Mouse (Mus musculus): ENCODE data around the gene Rasl10b. TPM values are rescaled to one million over a fixed set of nuclear protein-coding genes. Genes with fewer than 3 reads are reported as not detected.

The Rasl10b gene
- polyA plus RNA-seq, 1 experiment from 2014 or later, result 21.1 TPM

DNA sequence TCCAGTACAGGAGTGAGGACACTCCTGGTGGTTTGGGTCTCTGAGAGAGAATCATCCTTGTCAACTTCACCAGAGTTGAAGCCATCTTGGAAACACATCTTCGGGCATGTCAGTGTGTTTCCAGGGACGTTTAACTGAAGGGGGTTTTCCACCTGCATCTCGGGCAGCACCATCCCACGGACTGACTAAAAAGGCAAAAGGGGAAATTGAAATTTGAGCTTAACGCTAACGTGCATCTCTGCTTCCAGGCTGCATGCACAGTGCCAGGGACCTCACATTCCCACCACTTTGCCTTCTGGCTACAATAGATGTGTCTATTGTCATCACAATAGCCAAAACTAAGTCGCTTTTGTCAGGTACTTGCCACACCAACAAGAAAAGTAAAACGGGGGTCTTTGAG lies 695 bp upstream of the Rasl10b start:
- Histone ChIP-seq H3K9me3 (no peaks in the 10 kb centered on the region), H3K4me1 (replicated peaks) (peaks cover 30% of the 10 kb centered on the region), H3K27ac (no peak overlapping the region), H3K36me3 (peaks cover 11% of the 10 kb centered on the region), H3K27me3 (no peaks in the 10 kb centered on the region), H3K4me3 (replicated peaks) (no peak overlapping the region), H3K4me2 (replicated peaks) (no peak overlapping the region), H3K9ac (replicated peaks) (no peak overlapping the region)
- ATAC-seq, result no peak
- 49% methylated on average over 8 of the region's 8 CpGs for WGBS

GRCm38 (mm10) chr11:83409792-83410291 lies 905 bp downstream of the Rasl10b start:
- Histone ChIP-seq H3K4me3 (replicated peaks) (peak overlapping the region; percentile 84), H3K27me3 (no peaks in the 10 kb centered on the region), H3K4me1 (replicated peaks) (peaks cover 30% of the 10 kb centered on the region), H3K36me3 (no peaks in the 10 kb centered on the region), H3K9me3 (no peaks in the 10 kb centered on the region), H3K9ac (replicated peaks) (peak overlapping the region; percentile 92), H3K27ac (peak overlapping the region; percentile 59), H3K4me2 (replicated peaks) (peak overlapping the region; percentile 68)
- 2% methylated on average over 22 of the region's 40 CpGs for WGBS
- ATAC-seq, result peak; percentile 73

DNA sequence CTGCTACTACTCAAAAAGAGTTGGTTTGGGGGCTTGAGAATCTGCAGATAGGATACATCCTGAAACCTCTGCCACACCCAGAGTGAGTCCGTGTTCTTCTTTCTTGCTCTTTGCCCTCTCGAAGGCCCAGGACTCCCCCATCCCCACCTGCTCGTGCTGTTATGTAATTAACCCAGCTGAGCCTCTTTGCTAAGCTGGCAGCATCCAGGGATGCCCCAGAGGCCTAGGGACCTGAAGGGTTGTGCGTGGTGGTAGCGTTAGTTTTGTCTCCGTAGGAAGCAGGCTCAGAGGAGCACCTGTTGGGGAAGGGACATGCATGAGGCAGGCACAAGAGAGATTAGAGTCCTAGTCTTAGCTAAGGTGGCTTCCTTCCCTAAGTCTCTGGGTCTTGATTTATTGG lies 1.6 kb downstream of the Rasl10b start:
- H3K36me3 ChIP-seq, result no peaks in the 10 kb centered on the region
- H3K27me3 ChIP-seq, result no peaks in the 10 kb centered on the region
- no peak overlapping the region for H3K27ac ChIP-seq
- peak overlapping the region; percentile 68 for H3K4me2 ChIP-seq (replicated peaks)
- WGBS, result 19% methylated on average over 6 of the region's 6 CpGs
- no peaks in the 10 kb centered on the region for H3K9me3 ChIP-seq
- H3K9ac ChIP-seq (replicated peaks), result peak overlapping the region; percentile 92
- no peak for ATAC-seq
- peak overlapping the region; percentile 84 for H3K4me3 ChIP-seq (replicated peaks)
- H3K4me1 ChIP-seq (replicated peaks), result peaks cover 30% of the 10 kb centered on the region

DNA sequence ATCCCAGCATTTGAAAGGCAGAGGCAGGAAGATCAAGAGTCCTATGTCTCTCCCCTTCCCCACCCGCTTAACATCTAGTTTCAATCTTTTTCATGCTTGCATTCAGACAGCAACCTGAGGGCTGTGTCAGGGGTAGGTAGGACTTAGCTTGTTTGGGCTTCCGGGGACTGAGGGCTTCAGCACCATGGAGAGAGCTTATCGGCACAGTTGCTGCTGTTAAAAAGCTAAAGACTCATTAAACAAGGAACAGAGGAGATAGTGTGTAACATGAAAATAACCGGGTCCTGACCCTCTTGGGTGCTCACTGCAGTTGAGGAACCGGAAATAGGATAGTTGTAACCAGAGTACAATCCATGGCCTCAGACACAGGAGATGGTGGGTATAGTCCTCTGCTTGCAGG lies 8.1 kb downstream of the Rasl10b start:
- 13% methylated on average over 5 of the region's 5 CpGs for WGBS

GRCm38 (mm10) chr11:83417708-83418107 lies 8.8 kb downstream of the Rasl10b start:
- H3K4me1 ChIP-seq (replicated peaks), result peaks cover 8% of the 10 kb centered on the region
- H3K4me3 ChIP-seq (replicated peaks), result no peak overlapping the region
- 87% methylated on average over 7 of the region's 7 CpGs for WGBS
- peaks cover 54% of the 10 kb centered on the region for H3K27me3 ChIP-seq
- no peaks in the 10 kb centered on the region for H3K36me3 ChIP-seq
- no peaks in the 10 kb centered on the region for H3K9me3 ChIP-seq
- H3K9ac ChIP-seq (replicated peaks), result no peak overlapping the region
- ATAC-seq, result no peak
- H3K27ac ChIP-seq, result no peak overlapping the region
- no peak overlapping the region for H3K4me2 ChIP-seq (replicated peaks)

More for the DNA sequence above, 8.1 kb downstream of the Rasl10b start:
- no peak overlapping the region for H3K27ac ChIP-seq
- no peaks in the 10 kb centered on the region for H3K9me3 ChIP-seq
- H3K27me3 ChIP-seq, result peaks cover 49% of the 10 kb centered on the region
- peaks cover 10% of the 10 kb centered on the region for H3K4me1 ChIP-seq (replicated peaks)
- ATAC-seq, result no peak
- H3K9ac ChIP-seq (replicated peaks), result no peak overlapping the region
- H3K4me3 ChIP-seq (replicated peaks), result no peak overlapping the region
- no peak overlapping the region for H3K4me2 ChIP-seq (replicated peaks)
- H3K36me3 ChIP-seq, result no peaks in the 10 kb centered on the region

DNA sequence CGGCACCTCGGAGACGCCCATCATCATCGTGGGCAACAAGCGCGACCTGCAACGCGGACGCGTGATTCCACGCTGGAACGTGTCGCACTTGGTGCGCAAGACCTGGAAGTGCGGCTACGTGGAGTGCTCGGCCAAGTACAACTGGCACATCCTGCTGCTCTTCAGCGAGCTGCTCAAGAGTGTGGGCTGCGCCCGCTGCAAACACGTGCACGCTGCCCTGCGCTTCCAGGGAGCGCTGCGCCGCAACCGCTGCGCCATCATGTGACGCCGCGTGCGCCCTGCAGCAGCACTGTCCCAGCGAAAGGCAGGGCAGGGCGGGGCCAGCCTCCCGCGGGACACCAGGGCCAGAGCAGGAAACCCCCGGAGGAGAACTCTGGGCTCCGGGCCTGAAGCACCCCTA lies 9.6 kb downstream of the Rasl10b start:
- Histone ChIP-seq H3K36me3 (no peaks in the 10 kb centered on the region), H3K4me3 (replicated peaks) (peak overlapping the region; percentile 26), H3K9ac (replicated peaks) (peak overlapping the region; percentile 40; the same call in 1 of the 2 replicates), H3K27ac (no peak overlapping the region), H3K4me2 (replicated peaks) (peak overlapping the region; percentile 46), H3K9me3 (no peaks in the 10 kb centered on the region), H3K27me3 (peaks cover 54% of the 10 kb centered on the region), H3K4me1 (replicated peaks) (peaks cover 8% of the 10 kb centered on the region)
- peak; percentile 71 for ATAC-seq
- 5% methylated on average over 38 of the region's 38 CpGs for WGBS

DNA sequence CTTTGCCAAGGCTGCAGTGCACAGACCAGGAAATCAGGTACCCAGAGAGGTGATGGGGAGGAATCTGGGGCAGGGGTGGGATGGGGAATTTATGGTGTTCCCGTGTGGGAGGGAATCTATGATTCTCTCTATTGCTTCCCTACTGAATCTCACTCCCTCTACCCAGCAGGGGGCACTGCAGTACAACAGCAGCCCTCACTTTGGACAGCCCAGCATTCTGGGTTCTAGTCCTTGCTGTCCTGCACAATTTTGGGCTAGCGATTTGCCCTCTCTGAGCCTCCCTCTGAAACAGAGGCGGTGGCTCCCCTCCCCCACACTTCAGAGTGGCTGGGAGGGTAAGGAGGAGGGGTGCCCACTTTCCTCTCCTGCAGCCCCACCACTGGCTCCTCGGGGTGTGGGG lies 11.4 kb downstream of the Rasl10b start:
- no peak overlapping the region for H3K9ac ChIP-seq (replicated peaks)
- 47% methylated on average over 4 of the region's 4 CpGs for WGBS
- no peaks in the 10 kb centered on the region for H3K9me3 ChIP-seq
- no peak overlapping the region for H3K27ac ChIP-seq
- no peak overlapping the region for H3K4me2 ChIP-seq (replicated peaks)
- no peaks in the 10 kb centered on the region for H3K36me3 ChIP-seq
- peaks cover 54% of the 10 kb centered on the region for H3K27me3 ChIP-seq
- no peak for ATAC-seq
- peaks cover 8% of the 10 kb centered on the region for H3K4me1 ChIP-seq (replicated peaks)
- no peak overlapping the region for H3K4me3 ChIP-seq (replicated peaks)

- H3K36me3 ChIP-seq, result no peaks in the 10 kb centered on the region
- H3K27me3 ChIP-seq, result peaks cover 58% of the 10 kb centered on the region
- no peak for ATAC-seq
- no peak overlapping the region for H3K27ac ChIP-seq
- WGBS, result 5% methylated on average over 9 of the region's 9 CpGs
- peaks cover 8% of the 10 kb centered on the region for H3K4me1 ChIP-seq (replicated peaks)
- no peaks in the 10 kb centered on the region for H3K9me3 ChIP-seq
- no peak overlapping the region for H3K4me2 ChIP-seq (replicated peaks)
- H3K9ac ChIP-seq (replicated peaks), result no peak overlapping the region
- no peak overlapping the region for H3K4me3 ChIP-seq (replicated peaks)
These were observed 12.4 kb downstream of the Rasl10b start for GRCm38 (mm10) chr11:83421305-83421704.

DNA sequence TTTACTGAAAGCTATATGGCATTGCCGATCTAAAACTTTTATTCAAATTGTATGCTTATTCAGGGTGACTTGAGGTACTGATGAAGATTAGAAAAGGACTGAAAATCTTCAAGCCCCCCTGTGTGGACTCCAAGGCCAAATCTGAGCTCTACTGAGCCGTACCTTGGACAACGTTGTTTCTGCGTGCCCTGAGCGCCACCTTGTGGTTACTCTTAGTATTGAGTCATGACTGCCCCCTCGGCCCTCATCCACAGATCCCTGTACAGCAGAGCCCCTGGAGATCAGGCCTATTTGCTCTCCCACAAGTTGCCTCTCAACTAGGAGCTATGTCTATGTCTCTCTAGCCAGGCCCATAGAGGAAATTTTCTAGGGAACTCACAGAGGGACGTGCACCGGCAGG lies 15.7 kb downstream of the Rasl10b start:
- Histone ChIP-seq H3K4me3 (replicated peaks) (no peak overlapping the region), H3K9ac (replicated peaks) (no peak overlapping the region), H3K4me2 (replicated peaks) (no peak overlapping the region), H3K4me1 (replicated peaks) (peaks cover 4% of the 10 kb centered on the region; the same call in 1 of the 2 replicates), H3K27me3 (peaks cover 61% of the 10 kb centered on the region), H3K9me3 (no peaks in the 10 kb centered on the region), H3K27ac (no peak overlapping the region), H3K36me3 (no peaks in the 10 kb centered on the region)
- 9% methylated on average over 8 of the region's 8 CpGs for WGBS
- peak; percentile 63 for ATAC-seq

GRCm38 (mm10) chr11:83426964-83427363 lies 18.0 kb downstream of the Rasl10b start:
- ATAC-seq, result no peak
- Histone ChIP-seq H3K36me3 (no peaks in the 10 kb centered on the region), H3K4me3 (replicated peaks) (no peak overlapping the region), H3K9me3 (no peaks in the 10 kb centered on the region), H3K27ac (no peak overlapping the region), H3K27me3 (peaks cover 47% of the 10 kb centered on the region), H3K4me1 (replicated peaks) (peaks cover 5% of the 10 kb centered on the region; the same call in 1 of the 2 replicates), H3K4me2 (replicated peaks) (0 out of 2 replicates have a peak overlapping the region, but pooled peaks have one; percentile 5), H3K9ac (replicated peaks) (no peak overlapping the region)
- 52% methylated on average over 17 of the region's 17 CpGs for WGBS

DNA sequence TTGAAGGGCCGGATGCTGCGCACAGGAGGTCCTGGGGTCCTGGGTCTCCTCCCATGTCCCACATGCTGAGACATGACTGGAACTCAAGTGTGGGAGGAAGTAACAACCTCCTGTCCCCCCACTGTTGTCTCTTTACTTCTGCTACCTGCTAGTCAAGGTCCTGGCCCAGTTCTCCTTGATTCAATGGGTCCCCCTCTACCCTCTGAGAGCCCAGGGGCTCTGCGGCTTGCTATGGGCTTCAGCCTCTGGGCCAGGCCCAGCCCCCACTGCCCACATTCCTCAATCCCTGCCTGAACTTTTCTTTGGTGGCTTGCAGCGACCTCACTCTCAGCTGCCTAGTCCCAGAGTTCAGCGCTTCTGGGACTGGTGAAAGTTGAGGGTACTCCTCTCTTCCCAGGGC lies 20.4 kb downstream of the Rasl10b start, which contains the start of gene Gas2l2:
Gene Gas2l2 (minus strand): TSS at position 101 of the 400 bp plus-strand sequence.
- H3K4me2 ChIP-seq (replicated peaks), result no peak within 1 kb of the TSS
- H3K27ac ChIP-seq, result no peak within 1 kb of the TSS
- no peaks in the 10 kb centered on the region for H3K36me3 ChIP-seq
- no peak for ATAC-seq
- H3K4me1 ChIP-seq (replicated peaks), result peaks cover 5% of the 10 kb centered on the region; the same call in 1 of the 2 replicates
- no peaks in the 10 kb centered on the region for H3K9me3 ChIP-seq
- WGBS, result 56% methylated on average over 5 of the region's 5 CpGs
- H3K9ac ChIP-seq (replicated peaks), result no peak within 1 kb of the TSS
- H3K27me3 ChIP-seq, result peaks cover 41% of the 10 kb centered on the region
- H3K4me3 ChIP-seq (replicated peaks), result no peak within 1 kb of the TSS

DNA sequence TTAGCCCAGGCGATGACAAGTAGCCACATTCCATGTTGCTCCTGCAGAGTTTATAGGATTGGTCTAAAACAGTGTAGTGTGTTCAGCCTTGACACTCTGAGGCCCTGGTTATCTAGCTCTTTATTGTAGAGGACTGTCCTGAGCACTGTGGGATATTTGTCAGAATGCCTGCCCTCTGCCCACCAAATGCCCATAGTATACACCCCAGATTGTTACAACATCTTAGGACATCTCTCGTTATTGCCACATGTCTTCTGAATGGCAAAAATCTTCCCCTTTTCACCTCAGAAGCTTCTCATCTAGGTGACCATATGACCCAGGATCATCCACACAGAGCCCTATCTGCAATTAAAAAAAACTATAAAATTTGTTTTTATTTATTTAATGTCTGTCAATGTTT lies 23.6 kb downstream of the Rasl10b start:
- H3K27me3 ChIP-seq, result peaks cover 27% of the 10 kb centered on the region

GRCm38 (mm10) chr11:83437377-83437776 lies 28.4 kb downstream of the Rasl10b start, which contains the start of gene 1700020L24Rik:
Gene 1700020L24Rik, plus strand, starts transcription at chr11:83437677.
- Histone ChIP-seq H3K9me3 (no peaks in the 10 kb centered on the region), H3K27ac (no peak within 1 kb of the TSS), H3K4me2 (replicated peaks) (no peak within 1 kb of the TSS), H3K27me3 (peaks cover 30% of the 10 kb centered on the region), H3K4me1 (replicated peaks) (0 out of 2 replicates have a peak, but pooled peaks cover 6% of the 10 kb centered on the region), H3K4me3 (replicated peaks) (no peak within 1 kb of the TSS), H3K36me3 (no peaks in the 10 kb centered on the region), H3K9ac (replicated peaks) (no peak within 1 kb of the TSS)
- no peak for ATAC-seq
- 96% methylated on average over 1 of the region's 1 CpGs for WGBS

More for the DNA sequence above, 23.6 kb downstream of the Rasl10b start:
- ATAC-seq, result no peak
- no peak overlapping the region for H3K4me2 ChIP-seq (replicated peaks)
- H3K9me3 ChIP-seq, result no peaks in the 10 kb centered on the region
- 78% methylated on average over 2 of the region's 2 CpGs for WGBS
- H3K4me3 ChIP-seq (replicated peaks), result no peak overlapping the region
- no peaks in the 10 kb centered on the region for H3K36me3 ChIP-seq
- H3K27ac ChIP-seq, result no peak overlapping the region
- peaks cover 5% of the 10 kb centered on the region; the same call in 1 of the 2 replicates for H3K4me1 ChIP-seq (replicated peaks)
- H3K9ac ChIP-seq (replicated peaks), result no peak overlapping the region

Measured in midbrain, embryonic 13.5 days (tissue).